Mouse (Mus musculus) lung, adult 2 months (tissue): Measurements from ENCODE around the gene Crcp.
"Not testable (repeated sequence)": the region's sequence is repeated elsewhere in the genome, so short reads cannot be mapped to it uniquely, and the experiment has no call there.

Experiments used
- CTCF ChIP-seq: fragments of 200-500 bp; IDR thresholded peaks from 2 replicates; pipeline ENCODE4 v1.5.1; 2011; ENCODE audit warnings: mild to moderate bottlenecking, low read length, control low read depth; ENCODE audit not compliant: insufficient read depth
- POLR2A ChIP-seq: fragments of 200-500 bp; IDR thresholded peaks from 2 replicates; pipeline ENCODE4 v1.6.1; 2011; ENCODE audit warnings: low read depth, mild to moderate bottlenecking, control low read depth, low read length, borderline replicate concordance; ENCODE audit errors: extremely low read depth

DNA sequence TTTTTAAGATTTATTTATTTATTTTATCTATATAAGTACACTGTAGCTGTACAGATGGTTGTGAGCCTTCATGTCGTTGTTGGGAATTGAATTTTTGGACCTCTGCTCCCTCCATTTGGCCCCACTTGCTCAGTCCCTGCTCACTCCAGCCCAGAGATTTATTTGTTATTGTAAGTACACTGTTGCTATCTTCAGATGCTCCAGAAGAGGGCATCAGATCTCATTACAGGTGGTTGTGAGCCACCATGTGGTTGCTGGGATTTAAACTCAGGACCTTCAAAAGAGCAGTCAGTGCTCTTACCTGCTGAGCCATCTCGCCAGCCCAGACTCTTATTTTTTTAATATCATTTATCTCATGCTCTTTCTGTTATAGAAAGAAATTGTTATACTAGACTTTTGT is 7.2 kb downstream of the Crcp start:
- not testable (repeated sequence) for TF ChIP-seq POLR2A, CTCF
